Mouse (Mus musculus) heart, postnatal 36 days (tissue): Measurements from ENCODE around the gene Pilrb2. TPM values are rescaled to one million over a fixed set of nuclear protein-coding genes. Genes with fewer than 3 reads are reported as not detected.
A peak's percentile ranks its signal among the peaks of the same experiment; 100 is the strongest.
"Not testable (repeated sequence)": the region's sequence is repeated elsewhere in the genome, so short reads cannot be mapped to it uniquely, and the experiment has no call there.

ENCODE experiments used
- DNase-seq, 2 experiments: peaks; one replicate each; pipeline ENCODE4 v3.0.0; 2021 to 2022
- intact Hi-C: fragments of 180-260 bp; cut with DNase I; formaldehyde crosslinking; loops from one replicate; pipeline ENCODE4 v1.15.1; 2025
- total RNA-seq, 2 experiments: library from RNA; stranded (reverse); gene quantifications; 2 replicates each; pipeline ENCODE4 v1.2.3; 2021

Pilrb2 gene
- 1 to 10 TPM in 1 of 2 experiments, under 1 TPM in 1; 0.80 to 1.0 TPM for total RNA-seq

- DNase-seq, intact Hi-C loops: not testable (repeated sequence)
Observed at GRCm38 (mm10) chr5:137871644-137872380, at the start of gene Pilrb2. TSS of gene Pilrb2 (minus strand) at chr5:137871815.

GRCm38 (mm10) chr5:137915550-137915949 lies 43.9 kb upstream of the Pilrb2 start:
- intact Hi-C loops = no loop called here
- DNase-seq = no peak

GRCm38 (mm10) chr5:137914508-137914907 lies 42.9 kb upstream of the Pilrb2 start:
- no peak for DNase-seq
- intact Hi-C loops = no loop called here

DNA sequence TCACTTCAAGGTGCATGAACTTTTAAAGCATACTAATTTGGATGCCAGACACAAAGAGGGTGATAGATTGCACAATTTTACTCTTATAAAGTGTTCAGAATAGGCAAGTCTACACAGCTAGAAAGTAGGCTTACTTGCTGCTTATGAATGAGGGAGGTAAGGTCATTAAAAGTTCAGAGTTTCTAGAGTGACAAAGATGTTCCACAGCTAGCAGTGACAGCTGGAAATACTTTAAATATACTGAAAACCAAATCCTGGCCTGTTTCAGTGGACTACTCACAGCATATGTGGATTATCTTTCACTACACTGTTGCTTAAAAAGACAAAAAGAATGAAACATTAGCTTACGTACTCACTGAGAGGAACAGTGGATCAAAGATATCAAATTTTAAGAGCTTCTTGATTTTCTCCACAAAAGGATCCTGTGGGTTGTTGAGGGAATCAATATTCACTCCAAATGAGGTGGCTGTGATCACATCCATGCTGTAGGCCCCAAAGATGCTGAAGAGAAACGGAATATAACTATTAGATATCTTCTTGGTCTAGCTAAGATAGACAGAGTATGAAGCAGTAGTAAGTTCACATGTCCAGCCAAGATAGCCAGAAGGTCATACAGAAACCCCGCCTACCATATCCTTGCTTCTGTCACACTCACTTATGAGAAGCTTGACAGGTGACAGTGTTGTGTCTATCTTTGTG lies 38.1 kb upstream of the Pilrb2 start:
- DNase-seq = no peak
- intact Hi-C loops = no loop called here

- intact Hi-C loops = no loop called here
Observed at GRCm38 (mm10) chr5:137897812-137898211, 26.2 kb upstream of the Pilrb2 start.

DNA sequence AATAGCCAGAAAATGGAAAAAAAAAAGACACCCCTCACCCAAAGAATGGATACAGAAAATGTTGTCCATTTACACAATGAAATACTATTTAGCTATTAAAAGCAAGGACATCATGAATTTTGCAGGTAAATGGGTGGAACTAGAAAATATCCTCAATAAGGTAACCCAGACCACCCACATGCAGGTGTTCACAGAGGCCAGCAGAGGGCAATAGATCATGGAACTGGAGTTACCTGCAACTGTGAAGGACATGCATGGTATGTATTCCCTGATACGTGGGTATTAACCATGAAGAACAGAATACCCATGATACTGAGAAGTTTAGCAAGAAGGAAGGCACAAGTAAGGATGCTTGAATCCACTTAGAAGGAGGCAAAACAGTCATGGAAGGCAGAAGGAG lies 21.3 kb upstream of the Pilrb2 start:
- intact Hi-C loops = no loop called here
- DNase-seq = no peak

More at GRCm38 (mm10) chr5:137897812-137898211, 26.2 kb upstream of the Pilrb2 start:
- no peak for DNase-seq

DNA sequence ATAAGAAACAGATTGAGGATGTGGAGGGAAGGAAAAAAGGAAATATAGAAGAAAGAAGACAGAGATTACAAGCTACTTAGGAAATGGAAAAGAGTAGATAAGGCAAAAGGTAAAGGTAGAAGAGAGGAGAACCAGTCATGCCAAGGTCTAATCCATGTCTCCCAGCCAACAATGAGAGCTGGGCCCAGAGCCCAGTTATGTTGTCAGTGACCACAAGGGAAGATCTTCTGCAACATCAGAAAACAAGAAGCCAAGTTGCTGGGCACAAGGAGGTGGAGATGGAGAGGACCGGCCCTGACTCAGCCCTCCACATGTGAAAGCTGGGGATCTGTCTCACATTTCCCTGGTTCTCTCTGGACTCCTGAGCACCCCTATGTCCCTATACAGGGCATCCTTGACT lies 16.1 kb upstream of the Pilrb2 start:
- DNase-seq = no peak
- intact Hi-C loops = loop anchor here (5.0 kb wide), 2 partner anchors 250 to 270 kb away; partner anchors contain the start of gene Zfp113

GRCm38 (mm10) chr5:137885894-137886293 lies 14.3 kb upstream of the Pilrb2 start:
- intact Hi-C loops = loop anchor here (5.0 kb wide), 2 partner anchors 251 to 271 kb away; partner anchors contain the start of gene Zfp113

DNA sequence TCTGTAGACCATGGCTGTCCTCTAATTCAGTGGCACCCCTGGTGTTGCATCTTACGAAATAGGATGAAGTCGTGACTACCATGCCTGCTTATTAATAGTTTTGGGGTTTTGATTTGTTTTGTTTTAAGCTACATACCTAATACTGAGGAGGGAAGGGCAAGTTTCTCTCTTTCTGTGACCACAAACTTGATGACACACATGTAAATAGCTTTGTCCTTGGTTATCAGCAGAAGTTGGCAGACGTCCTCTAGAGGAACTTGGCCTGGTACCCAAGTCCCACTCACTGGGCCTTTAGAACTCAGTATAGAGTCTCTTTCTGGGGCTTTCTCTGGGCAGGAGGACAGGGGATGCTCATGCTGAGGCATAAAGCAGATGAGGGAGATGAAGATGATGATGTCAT lies 11.7 kb upstream of the Pilrb2 start:
- no peak for DNase-seq
- intact Hi-C loops = no loop called here

More at GRCm38 (mm10) chr5:137885894-137886293, 14.3 kb upstream of the Pilrb2 start:
- peak; percentile 16 to 44 for DNase-seq

DNA sequence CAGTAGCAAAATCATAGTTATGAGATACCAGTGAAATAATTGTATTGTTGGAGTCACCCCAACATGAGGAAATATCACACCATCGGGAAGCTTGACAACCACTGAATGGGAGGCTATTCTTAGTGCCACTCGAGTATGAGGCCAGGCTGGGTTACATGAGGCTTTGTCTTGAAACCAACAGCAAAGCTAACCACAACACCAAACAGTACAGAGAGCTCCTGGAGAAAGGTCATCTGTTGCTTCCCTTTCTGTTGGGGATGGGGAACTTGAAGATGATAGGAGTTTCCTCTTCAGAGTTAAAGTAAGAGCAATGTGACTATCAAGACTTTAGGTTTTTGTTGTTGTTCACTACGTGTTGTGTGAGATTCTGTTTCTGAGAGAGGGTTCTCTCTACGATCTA lies 11.3 kb upstream of the Pilrb2 start:
- DNase-seq = no peak
- intact Hi-C loops = no loop called here

GRCm38 (mm10) chr5:137877860-137878259 lies 6.2 kb upstream of the Pilrb2 start:
- peak; percentile 32 to 51 for DNase-seq

GRCm38 (mm10) chr5:137875054-137875453 lies 3.4 kb upstream of the Pilrb2 start:
- DNase-seq = no peak
- intact Hi-C loops = loop anchor here (2.0 kb wide), 1 partner anchor 76 kb away; no protein-coding TSS in a partner anchor

More at GRCm38 (mm10) chr5:137877860-137878259, 6.2 kb upstream of the Pilrb2 start:
- intact Hi-C loops = loop anchor here (1.0 kb wide), 1 partner anchor 87 kb away; no protein-coding TSS in a partner anchor

DNA sequence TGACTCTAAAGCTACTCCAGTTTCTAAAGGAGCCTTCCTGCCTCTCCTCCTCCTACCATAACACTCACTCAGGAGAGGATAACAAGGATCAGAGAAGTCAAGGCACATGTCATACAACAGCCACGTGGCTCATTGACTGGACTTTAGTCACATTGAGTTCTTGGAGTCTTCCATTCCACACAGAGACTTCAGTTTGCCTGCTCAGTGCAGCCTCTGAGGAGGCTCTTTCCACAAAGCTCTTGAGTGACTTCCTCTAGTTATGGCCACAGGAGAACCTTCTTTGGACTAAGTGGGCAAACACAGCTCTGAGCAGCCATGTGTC lies 727 bp upstream of the Pilrb2 start:
- intact Hi-C loops, DNase-seq: not testable (repeated sequence)

GRCm38 (mm10) chr5:137868600-137868999 lies 3.0 kb downstream of the Pilrb2 start:
- intact Hi-C loops, DNase-seq: not testable (repeated sequence)

- DNase-seq, intact Hi-C loops: not testable (repeated sequence)
Observed at GRCm38 (mm10) chr5:137864008-137864407, 7.6 kb downstream of the Pilrb2 start.

DNA sequence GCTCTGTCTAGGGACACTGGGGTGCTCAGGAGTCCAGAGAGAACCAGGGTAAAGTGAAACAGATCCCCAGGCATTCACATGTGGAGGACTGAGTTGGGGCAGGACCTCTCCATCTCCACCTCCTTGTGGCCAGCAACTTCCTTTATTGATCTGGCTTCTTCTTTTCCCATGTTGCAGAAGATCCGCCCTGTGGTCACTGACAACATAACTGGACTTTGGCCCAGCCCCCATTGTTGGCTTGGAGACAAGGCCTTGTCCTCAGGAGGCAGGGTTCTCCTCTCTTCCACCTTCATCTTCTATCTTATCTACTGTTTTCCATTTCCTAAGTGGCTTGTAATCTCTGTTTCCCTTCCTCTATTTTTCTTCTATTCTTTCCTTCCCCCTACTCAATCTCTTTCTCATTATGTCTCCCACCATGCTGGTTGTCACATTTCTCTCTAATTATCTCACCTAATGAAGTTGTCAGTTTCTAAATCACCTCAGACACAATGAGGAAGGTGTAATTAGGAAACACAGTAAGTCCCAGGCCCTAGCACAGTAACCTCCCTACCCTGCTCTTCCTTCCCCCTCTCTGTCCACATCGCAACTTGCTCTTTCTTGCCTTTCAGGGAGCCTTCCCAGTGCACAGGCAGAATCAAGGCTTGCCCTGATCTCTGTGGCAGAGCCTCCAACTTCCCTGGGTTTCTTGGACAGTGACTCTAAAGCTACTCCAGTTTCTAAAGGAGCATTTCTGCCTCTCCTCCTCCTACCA lies 13.5 kb downstream of the Pilrb2 start, which contains the start of gene Pilrb1:
Pilrb1 (minus strand) TSS at position 147 of the 751 bp plus-strand sequence.
- DNase-seq, intact Hi-C loops: not testable (repeated sequence)

DNA sequence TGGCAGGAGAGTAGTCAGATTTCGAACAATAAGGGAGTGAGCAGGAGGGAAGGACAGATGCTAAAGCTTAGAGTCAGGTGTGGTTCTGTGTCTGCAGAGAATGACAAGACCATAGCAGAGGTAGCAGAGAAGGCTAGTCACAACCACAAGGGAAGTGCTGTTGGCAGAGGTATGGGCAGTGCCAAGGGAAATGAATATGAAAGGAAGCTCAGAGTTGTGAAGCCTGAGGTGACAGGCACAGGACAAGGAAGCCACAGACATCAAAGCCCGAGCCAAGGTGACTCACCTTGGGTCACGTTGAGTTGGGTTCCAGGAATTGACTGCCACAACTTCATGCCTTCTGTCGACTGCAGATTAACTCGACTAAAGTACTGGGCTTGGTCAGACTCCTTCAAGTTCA lies 14.7 kb downstream of the Pilrb2 start:
- not testable (repeated sequence) for DNase-seq

DNA sequence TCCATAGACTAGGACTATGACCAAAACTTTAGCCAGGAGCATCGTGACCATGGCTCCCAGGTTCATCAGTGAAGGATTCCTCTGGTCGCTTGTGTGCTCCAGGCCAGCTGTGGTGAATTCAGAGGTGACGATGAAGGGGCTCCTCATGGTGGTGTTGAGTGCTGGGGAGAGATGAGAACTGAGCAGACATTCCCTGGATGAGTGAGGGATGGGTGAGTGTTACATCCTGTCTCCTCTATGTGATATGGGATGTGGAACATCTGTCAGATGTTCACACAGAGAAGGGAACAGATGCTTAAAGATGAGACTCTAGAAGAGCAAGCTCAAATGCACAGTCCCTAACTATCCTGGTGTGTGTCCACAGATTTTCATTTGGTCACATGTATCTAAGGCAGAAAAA lies 16.7 kb downstream of the Pilrb2 start:
- intact Hi-C loops, DNase-seq: not testable (repeated sequence)

More for the DNA sequence above, 14.7 kb downstream of the Pilrb2 start:
- intact Hi-C loops = not testable (repeated sequence)

DNA sequence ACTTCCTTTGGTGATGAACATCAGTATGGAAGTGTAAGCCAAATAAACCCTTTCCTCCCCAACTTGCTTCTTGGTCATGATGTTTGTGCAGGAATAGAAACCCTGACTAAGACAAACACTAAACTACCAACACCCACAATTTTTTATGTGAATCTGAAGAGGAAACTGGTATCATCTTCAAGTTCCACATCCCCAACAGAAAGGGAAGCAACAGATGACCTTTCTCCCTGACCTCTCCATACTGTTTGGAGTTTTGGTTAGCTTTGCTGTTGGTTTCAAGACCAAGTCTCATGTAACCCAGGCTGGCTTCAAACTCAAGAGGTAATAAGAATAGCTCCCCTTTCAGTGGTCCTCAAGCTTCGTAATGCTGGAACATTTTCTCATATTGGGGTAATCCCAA lies 21.3 kb downstream of the Pilrb2 start:
- DNase-seq, intact Hi-C loops: not testable (repeated sequence)

DNA sequence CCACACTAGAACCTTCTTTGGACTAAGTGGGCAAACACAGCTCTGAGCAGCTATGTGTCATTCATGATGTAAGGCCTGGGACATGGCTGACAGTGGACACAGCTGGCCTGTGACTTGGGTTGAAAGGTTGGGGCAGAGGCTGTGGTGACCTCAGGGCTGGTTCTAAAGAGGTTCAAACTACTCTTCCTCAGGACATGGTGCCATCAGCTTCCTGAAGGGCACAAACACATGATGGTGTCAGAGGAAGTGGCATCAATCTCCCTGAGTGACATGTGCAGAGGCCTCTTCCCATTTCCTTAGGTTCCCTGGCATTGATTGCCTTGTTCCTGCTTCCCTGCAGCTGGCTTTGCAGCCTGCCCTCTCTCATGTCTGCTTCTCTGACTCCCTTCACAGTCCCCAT lies 34.5 kb downstream of the Pilrb2 start:
- intact Hi-C loops, DNase-seq: not testable (repeated sequence)

DNA sequence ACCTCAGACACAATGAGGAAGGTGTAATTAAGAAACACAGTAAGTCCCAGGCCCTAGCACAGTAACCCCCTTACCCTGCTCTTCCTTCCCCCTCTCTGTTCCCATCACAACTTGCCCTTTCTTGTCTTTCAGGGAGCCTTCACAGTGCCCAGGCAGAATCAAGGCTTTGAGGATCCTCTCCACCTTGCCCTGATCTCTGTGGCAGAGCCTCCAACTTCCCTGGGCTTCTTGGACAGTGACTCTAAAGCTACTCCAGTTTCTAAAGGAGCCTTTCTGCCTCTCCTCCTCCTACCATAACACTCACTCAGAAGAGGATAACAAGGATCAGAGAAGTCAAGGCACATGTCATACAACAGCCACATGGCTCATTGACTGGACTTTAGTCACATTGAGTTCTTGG lies 35.0 kb downstream of the Pilrb2 start:
- intact Hi-C loops = no loop called here
- no peak for DNase-seq
